Mouse (Mus musculus): ENCODE results near the gene Cdk6.

DNA sequence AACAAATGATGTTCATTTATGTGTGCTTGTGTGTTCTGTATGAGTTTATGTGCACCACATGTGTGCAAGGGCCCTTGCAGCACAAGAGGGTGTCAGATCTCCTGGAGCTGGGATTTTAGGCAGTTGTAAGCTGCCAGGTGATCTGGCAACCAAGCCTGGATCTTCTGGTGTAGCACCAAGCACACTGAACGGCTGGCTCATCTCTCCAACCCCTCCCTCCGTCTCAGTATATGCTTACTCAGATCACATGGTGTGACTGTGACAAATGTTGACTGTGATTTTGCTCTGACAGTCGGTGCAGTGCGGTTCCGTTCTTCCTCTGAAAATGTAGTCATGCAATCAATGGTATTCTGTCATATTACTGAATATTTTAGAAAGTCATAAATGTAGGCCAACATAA, 45.9 kb downstream of the Cdk6 start:
- TF ChIP-seq CTCF (IDR thresholded peaks at IDR 0.05; ENCODE audit: low read depth): no peak
- no peak for TF ChIP-seq EP300 (optimal IDR thresholded peaks at IDR 0.05)
